Mouse (Mus musculus) heart, postnatal 0 days (tissue): ENCODE data around the gene Poc5.

Experiments
- CTCF ChIP-seq: IDR thresholded peaks from 2 replicates; pipeline ENCODE4 v1.5.1; 2016; ENCODE audit warnings: antibody characterized with exemption, control low read depth, low read depth
- EP300 ChIP-seq: IDR thresholded peaks from 2 replicates; pipeline ENCODE4 v1.6.1; 2016; ENCODE audit warnings: antibody characterized with exemption, low read depth

DNA sequence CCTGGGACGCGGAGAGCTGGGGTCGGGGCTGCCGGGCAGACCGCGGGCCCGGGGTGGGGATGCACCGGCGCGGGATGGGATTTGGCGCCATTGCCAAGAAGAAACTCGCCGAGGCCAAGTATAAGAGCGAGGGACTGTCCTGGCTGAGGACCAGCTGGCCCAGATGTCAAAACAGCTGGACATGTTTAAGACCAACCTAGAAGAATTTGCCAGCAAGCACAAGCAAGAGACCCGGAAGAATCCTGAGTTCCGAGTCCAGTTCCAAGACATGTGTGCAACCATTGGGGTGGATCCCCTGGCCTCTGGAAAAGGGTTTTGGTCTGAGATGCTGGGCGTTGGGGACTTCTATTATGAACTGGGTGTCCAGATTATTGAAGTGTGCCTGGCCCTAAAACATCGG lies 11.2 kb upstream of the Poc5 start:
- no peak for TF ChIP-seq EP300
- no peak for TF ChIP-seq CTCF
